Mouse (Mus musculus): ENCODE measurements around the gene Samm50. TPM values are rescaled to one million over a fixed set of nuclear protein-coding genes. Genes with fewer than 3 reads are reported as not detected.
"Not testable (repeated sequence)": the region's sequence is repeated elsewhere in the genome, so short reads cannot be mapped to it uniquely, and the experiment has no call there.

Samm50 gene
- total RNA-seq (2021): 100 to 1,000 TPM; 299 to 313 TPM
- long read RNA-seq, experiment 1, full-length matches to known transcripts: 72 of 287 reads
- long read RNA-seq, experiment 1, partial matches to known transcripts: 209 of 287 reads
- long read RNA-seq, experiment 1, other reads (novel, unspliced or antisense): 6 of 287 reads
- long read RNA-seq, experiment 2, full-length matches to known transcripts: 36 of 253 reads
- long read RNA-seq, experiment 2, partial matches to known transcripts: 214 of 253 reads
- long read RNA-seq, experiment 2, other reads (novel, unspliced or antisense): 3 of 253 reads

GRCm38 (mm10) chr15:84192058-84192791 is at the start of gene Samm50:
Samm50 (plus strand) TSS chr15:84192241.
- DNase-seq: peak; percentile 93 to 95

DNA sequence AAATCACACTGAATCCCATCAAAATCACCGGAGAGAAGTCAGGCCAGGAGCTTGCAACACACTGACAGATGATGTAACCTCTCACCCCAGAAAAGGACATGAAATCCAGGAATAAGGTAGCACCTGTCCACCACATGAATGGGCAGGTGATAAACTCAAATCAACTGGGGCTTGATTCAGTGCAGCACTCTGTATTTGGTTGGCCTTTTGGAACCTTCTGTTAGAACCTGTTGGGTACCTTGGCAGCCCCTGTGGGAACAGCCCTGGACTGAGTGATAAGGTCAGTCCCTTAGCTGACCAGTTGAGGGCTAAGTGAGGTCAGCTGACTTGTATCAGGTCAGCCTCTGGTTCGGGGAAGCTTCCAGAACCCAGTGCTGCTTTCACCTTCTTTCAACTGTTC is 35.9 kb upstream of the Samm50 start:
- no peak for DNase-seq

DNA sequence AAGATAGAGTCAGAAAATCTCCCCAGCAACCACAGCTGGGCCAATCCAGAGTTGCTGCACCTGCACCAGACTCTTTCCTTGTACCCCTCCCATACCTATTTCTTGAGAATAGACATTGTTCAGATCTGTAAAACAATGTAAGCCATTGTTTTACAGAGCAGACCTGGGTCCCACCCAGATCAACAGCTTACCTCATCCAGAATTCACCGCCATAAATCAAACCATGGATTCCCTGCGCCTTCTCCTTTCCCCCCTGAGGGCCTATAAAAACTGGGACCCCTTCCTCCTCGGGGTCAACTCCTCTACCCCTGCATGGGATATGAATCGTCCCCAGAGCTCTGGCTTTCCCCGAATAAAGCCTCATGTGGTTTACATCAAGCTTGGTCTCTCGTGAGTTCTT is 34.5 kb upstream of the Samm50 start:
- not testable (repeated sequence) for DNase-seq

- no peak for DNase-seq
Measured at GRCm38 (mm10) chr15:84161871-84162270, 30.2 kb upstream of the Samm50 start.

DNA sequence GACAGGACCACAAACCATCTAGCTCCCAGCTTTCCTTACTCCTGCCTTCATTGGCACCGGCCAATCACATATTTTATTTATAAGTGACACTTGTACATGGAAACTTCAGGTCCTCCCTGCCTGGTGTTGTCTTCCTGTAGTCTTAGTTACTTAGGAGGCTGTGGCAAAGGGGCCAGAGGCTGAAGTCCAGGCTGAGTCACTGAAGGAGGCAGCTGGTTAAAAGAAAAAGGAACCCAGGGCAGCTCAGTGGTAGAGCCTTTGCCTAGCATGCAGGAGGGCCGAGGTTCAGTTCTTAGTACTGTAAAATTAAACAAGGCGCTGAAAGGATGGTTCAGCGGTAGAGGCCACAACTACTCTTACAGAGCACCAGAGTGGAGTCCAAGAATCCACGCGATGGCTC is 25.2 kb upstream of the Samm50 start:
- DNase-seq: no peak

- DNase-seq: peak; percentile 97
Measured at GRCm38 (mm10) chr15:84167600-84167999, 24.4 kb upstream of the Samm50 start, which contains the start of gene Pnpla3. Pnpla3 (plus strand) TSS chr15:84167837.

DNA sequence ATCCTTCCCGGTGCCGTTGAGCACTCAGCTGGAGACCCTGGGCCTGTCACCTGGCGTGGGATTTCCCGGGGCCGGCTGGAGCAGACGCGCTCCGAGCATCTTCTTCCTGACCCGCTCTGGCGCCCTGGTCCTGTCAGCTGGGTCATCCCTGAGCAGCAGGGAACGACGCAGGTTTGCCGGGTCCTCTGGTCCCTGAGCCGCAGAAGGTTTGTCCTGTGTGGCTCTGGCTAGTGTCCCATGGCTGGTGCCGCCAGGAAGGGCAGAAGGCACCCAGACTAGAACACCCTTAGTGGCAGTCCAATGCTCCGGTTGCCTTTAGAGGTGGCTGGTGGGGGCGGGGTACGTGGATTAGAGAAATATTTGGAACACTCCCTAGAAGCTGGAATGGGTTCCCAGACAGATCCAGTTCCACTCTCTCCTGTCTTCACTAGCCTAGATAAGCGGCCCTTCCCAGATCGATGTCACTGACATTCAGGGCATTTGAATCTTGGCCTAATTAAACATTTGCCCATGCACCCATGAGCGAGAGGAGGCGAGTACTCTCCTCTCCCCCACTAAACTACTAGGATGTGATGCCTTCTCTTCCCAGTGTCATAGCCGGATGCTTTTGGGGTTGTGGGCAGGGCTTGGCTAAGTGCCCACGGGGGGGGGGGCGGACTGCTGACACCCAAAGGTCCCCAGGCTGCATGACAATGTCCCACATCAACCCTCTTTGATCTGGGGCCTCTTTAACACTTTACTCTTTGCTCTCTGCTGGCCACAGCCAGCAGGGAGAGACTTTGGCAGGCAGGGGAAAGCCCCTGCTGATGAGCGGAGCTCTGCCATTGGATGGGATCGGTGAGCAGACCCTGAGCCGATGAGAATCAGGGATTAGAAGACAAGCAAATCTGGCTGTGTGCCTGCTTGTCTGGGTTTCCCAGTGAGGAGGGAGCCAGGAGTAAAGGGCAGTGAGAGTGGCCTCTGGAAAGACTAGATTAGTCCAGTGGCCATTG is 23.6 kb upstream of the Samm50 start:
- DNase-seq: peak; percentile 29 to 33

- no peak for DNase-seq
Measured at GRCm38 (mm10) chr15:84169511-84169910, 22.5 kb upstream of the Samm50 start.

DNA sequence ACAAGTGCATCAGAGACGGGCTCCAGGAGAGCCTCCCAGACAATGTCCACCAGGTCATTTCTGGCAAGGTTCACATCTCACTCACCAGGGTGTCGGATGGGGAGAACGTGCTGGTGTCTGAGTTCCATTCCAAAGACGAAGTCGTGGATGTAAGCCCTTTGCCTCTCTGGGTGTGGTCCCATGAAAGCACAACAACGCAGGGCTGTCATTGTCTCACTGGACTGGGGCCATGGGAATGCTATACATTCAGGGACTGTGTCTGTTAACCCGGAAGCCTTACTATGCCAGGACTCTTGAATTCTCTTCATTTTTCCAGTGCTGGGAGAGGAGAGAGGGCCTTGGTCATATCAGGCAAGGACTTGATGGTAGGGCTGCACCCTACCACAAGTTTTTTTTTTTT is 20.9 kb upstream of the Samm50 start:
- DNase-seq: no peak

DNA sequence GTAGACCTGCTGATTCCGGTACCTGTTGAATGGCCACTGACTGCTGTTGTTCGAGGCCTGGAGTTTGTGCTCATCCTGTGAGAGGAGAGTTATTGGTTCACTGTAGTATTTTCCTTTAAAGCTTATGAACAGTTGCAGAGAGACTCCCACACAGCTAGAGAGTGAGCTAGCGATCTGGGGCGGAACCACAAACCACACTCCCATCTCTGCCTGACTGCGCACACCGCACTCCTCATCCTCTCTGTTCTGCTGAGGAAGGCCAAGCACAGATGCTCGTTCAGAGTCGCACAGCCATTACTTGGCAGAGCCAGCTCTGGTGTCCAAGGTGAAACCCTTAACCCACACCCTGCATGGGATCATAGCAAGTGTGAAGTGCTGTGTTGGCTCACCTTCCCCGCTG is 13.3 kb upstream of the Samm50 start:
- DNase-seq: no peak

- no peak for DNase-seq
Measured at GRCm38 (mm10) chr15:84182000-84182399, 10.0 kb upstream of the Samm50 start.

GRCm38 (mm10) chr15:84183967-84184366 is 8.1 kb upstream of the Samm50 start:
- peak in 1 of 2 experiments; percentile 27 for DNase-seq

- DNase-seq: no peak
Measured at GRCm38 (mm10) chr15:84186196-84186595, 5.8 kb upstream of the Samm50 start.

DNA sequence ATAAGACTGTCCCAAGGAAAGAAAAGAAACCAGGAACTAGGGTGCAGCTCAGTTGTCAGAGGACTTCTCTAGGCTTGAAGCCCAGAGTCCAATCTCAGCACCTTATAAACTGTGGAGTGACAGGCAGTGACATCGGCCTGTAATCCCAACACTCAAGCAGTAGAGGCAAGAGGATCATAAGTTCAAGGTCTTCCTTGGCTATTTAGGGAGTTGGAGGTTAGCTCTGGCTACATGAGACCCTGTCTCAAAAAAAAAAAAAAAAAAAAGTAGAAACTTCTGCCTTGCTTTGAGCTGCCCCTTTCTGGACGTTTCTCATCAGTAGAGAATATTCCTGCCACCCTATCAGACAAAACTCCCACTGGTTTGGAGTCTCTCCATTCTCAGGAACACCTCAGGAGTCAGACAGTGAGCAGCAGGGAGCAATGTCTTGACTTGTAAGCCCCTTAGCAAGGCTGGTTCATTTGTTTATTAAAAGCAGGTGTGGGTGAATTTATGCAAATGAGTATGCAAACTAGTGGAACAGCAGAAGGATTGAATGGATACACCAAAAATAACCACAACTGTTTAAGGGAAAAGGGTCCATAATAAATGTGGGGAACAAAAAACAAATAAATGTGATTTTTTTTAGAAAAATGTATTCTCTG is 3.0 kb upstream of the Samm50 start:
- no peak for DNase-seq

DNA sequence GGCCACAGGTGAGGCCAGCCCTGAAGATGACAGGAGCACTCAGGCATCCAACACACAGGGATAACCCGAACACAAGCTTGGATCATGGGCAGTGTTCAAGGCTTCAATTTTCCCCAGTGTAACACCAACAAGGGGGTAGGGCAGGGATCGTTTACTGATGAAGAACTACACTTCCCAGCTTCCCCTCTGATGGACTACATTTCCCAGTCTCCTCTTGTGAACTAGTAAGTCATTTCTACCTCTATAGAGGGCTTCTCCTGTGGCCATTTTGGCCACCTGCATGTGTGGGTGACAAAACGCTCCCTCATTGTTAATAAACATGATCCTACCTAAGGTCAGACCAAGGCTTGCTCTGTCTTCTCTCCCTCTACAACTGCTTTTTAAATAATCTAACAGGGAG is 2.2 kb upstream of the Samm50 start:
- DNase-seq: no peak

- DNase-seq: no peak
Measured at GRCm38 (mm10) chr15:84191724-84192057, 350 bp upstream of the Samm50 start.

DNA sequence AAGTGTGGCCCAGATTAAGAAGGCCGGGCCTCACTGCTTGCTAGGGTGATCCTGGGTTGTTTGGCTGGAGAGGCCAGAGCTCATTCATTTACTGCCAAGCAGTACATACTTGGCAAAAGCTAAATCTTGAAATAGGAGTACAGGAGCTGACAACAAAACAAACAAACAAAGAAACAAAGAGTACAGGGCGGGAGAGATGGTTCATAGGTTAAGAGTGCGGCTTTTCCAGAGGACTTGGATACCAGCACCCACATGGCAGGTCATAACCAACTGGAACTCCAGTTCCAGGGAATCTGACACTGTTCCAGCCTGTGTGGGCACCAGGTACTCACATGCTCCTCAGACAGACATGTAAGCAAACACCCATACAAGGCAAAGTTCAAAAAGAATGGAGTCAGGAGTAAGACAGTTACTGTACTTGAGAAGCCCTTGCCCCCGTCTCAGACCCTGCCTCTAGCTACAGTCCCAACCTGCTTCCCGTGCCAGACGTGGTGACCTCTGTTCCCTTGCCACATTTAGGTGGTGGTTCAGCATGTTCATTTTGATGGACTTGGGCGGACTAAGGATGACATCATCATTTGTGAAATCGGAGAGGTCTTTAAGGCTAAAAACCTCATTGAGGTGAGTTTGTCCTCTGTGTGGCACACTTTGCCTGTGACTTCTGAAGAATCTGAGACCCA is 4.6 kb downstream of the Samm50 start:
- peak; percentile 41 to 50 for DNase-seq

DNA sequence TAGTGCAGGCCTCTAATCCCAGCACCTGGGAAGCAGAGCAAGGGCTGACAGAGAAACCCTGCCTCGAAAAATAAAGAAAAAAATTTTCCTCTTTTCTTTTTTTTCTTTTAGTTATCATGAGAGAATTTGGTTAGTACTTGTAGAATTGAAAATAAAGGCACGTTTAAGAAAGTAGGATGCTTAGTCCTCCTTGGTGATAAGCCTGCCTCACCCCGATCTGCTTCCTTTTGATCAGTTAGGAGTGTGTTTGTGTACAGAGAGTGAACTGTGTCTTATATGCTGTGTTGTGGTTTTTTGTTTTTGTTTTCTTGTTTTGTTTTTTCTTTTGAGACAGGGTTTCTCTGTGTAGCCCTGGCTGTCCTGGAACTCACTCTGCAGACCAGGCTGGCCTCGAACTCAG is 15.3 kb downstream of the Samm50 start:
- DNase-seq: no peak

GRCm38 (mm10) chr15:84209517-84210412 is 17.7 kb downstream of the Samm50 start:
- peak in 1 of 2 experiments; percentile 61 for DNase-seq

- no peak for DNase-seq
Measured at GRCm38 (mm10) chr15:84210461-84210860, 18.4 kb downstream of the Samm50 start.
